18 mouse cellular contexts compared by ENCODE assay signal in the genomic region with DNA sequence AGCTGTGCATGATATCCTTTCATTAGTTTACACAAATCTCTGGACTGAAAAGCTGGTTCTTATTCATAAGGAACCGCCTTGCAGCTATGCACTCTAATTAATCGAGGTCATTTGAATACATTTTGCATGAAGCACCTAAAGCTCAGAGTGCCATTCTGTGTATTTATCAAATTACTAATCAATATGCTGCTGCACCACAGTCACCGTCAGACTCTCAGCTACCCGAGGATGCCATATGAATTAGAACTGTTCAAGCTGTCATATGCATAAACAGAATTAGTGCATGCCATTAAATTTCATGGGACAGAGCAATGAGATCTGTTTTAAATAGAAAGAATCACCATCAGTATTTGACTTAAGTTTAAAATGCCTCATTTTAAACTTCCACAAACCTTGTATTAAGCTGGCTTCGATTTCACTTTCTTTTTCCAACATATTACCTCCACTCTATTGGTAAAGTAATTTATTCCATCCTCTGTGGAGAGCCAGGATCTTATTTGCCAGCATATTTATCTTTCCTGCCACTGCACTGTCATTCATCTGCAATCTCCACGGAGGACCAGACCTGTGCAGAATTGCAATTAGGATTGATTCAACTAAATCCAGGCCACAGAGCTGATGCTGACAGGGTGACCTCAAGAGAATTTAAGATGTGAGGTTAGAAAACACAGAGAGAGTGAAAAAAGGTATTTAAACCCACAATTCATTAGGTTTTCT.
DNase-seq lines count a peak whose midpoint lies in the region; ATAC-seq and TF ChIP-seq lines count a peak whose summit lies in the region.
"Had no signal": no experiment of that assay in that cellular context is flagged by ENCODE, and none has a peak within 500 bp of the region (broad histone marks: within the 10 kb centered on the region; RNA-seq: fewer than 3 reads in every experiment).

No protein-coding gene starts in this region.

- no peak overlapping the region for H3K4me2 ChIP-seq in forebrain, embryonic 11.5 days (ENCODE audit: low read depth, low read length, severe bottlenecking)
- H3K4me2 ChIP-seq in forebrain, postnatal 0 days (ENCODE audit: low read depth), result no peak overlapping the region
- peak overlapping the region; percentile 14; the same call in 1 of the 2 replicates for H3K4me2 ChIP-seq in forebrain, embryonic 14.5 days (ENCODE audit: low read length)
- 0 out of 2 replicates have a peak overlapping the region, but pooled peaks have one; percentile 5 for H3K4me2 ChIP-seq in hindbrain, postnatal 0 days (ENCODE audit: low read depth, low read length)
- no peak overlapping the region for H3K4me2 ChIP-seq in neural tube, embryonic 13.5 days
- H3K4me2 ChIP-seq: embryonic facial prominence, embryonic 15.5 days; limb, embryonic 13.5 days had no signal

- no peak overlapping the region for H3K9ac ChIP-seq in forebrain, embryonic 11.5 days (ENCODE audit: low read length)
- no peak overlapping the region for H3K9ac ChIP-seq in forebrain, postnatal 0 days
- no peak overlapping the region for H3K9ac ChIP-seq in forebrain, embryonic 14.5 days (ENCODE audit: low read length)
- H3K9ac ChIP-seq in hindbrain, postnatal 0 days (replicated peaks; ENCODE audit: low read length), result no peak overlapping the region
- H3K9ac ChIP-seq in neural tube, embryonic 13.5 days, result no peak overlapping the region
- H3K9ac ChIP-seq: embryonic facial prominence, embryonic 15.5 days; limb, embryonic 13.5 days; liver, embryonic 14.5 days had no signal

- H3K4me1 ChIP-seq in forebrain, embryonic 11.5 days (replicated peaks; ENCODE audit: control insufficient read depth, insufficient read depth, low read length), result no peaks in the 10 kb centered on the region
- no peaks in the 10 kb centered on the region; the same call in 1 of the 2 replicates for H3K4me1 ChIP-seq in forebrain, postnatal 0 days (ENCODE audit: insufficient read depth)
- H3K4me1 ChIP-seq in forebrain, embryonic 14.5 days (ENCODE audit: control insufficient read depth, insufficient read depth, low read length), result 0 out of 2 replicates have a peak, but pooled peaks cover 3% of the 10 kb centered on the region
- H3K4me1 ChIP-seq in hindbrain, postnatal 0 days (ENCODE audit: insufficient read depth, low read length), result no peaks in the 10 kb centered on the region
- H3K4me1 ChIP-seq in neural tube, embryonic 13.5 days (replicated peaks), result peaks cover 8% of the 10 kb centered on the region
- H3K4me1 ChIP-seq: embryonic facial prominence, embryonic 15.5 days; limb, embryonic 13.5 days had no signal

- 48% methylated on average over 6 of the region's 6 CpGs for WGBS in forebrain, embryonic 11.5 days
- 10% methylated on average over 6 of the region's 6 CpGs for WGBS in forebrain, postnatal 0 days
- 13% methylated on average over 6 of the region's 6 CpGs for WGBS in forebrain, embryonic 14.5 days
- WGBS in hindbrain, postnatal 0 days, result 20% methylated on average over 6 of the region's 6 CpGs
- WGBS in neural tube, embryonic 13.5 days, result 28% methylated on average over 6 of the region's 6 CpGs

- no peak for DNase-seq in forebrain, embryonic 11.5 days (ENCODE audit: low spot score)
- no peak for DNase-seq in forebrain, postnatal 0 days
- DNase-seq in forebrain, embryonic 14.5 days (ENCODE audit: low spot score), result peak; percentile 48
- peak; percentile 48 for DNase-seq in hindbrain, postnatal 0 days (ENCODE audit: low spot score)
- no peak for DNase-seq in adrenal gland, postnatal 4 days (ENCODE audit: low spot score in 2 of 2)
- DNase-seq in layer of hippocampus, adult 9-11 months, result no peak
- no peak for DNase-seq in urinary bladder, postnatal 4 days (ENCODE audit: low spot score in 2 of 2)
- DNase-seq: adrenal gland, adult 8-10 months; cerebellum, adult 8-10 months; gastrocnemius, postnatal 36 days; kidney, adult 8-10 months; kidney, postnatal 36 days; thymus, postnatal 36 days had no signal

- H3K27ac ChIP-seq in forebrain, embryonic 11.5 days (ENCODE audit: low read depth, low read length), result no peak overlapping the region
- no peak overlapping the region for H3K27ac ChIP-seq in forebrain, postnatal 0 days (ENCODE audit: low read depth, low read length)
- H3K27ac ChIP-seq in forebrain, embryonic 14.5 days (ENCODE audit: low read depth, low read length), result 0 out of 2 replicates have a peak overlapping the region, but pooled peaks have one; percentile 33
- H3K27ac ChIP-seq in hindbrain, postnatal 0 days, result peak overlapping the region; percentile 48; the same call in 1 of the 2 replicates
- H3K27ac ChIP-seq in neural tube, embryonic 13.5 days (replicated peaks), result peak overlapping the region; percentile 69
- H3K27ac ChIP-seq: embryonic facial prominence, embryonic 15.5 days; limb, embryonic 13.5 days; liver, embryonic 14.5 days had no signal

- no peaks in the 10 kb centered on the region for H3K36me3 ChIP-seq in forebrain, embryonic 11.5 days (ENCODE audit: control insufficient read depth, insufficient read depth, low read length)
- H3K36me3 ChIP-seq in forebrain, postnatal 0 days (ENCODE audit: insufficient read depth), result no peaks in the 10 kb centered on the region
- H3K36me3 ChIP-seq in forebrain, embryonic 14.5 days (ENCODE audit: control insufficient read depth, insufficient read depth, low read length), result no peaks in the 10 kb centered on the region
- H3K36me3 ChIP-seq in hindbrain, postnatal 0 days (ENCODE audit: insufficient read depth, low read length), result no peaks in the 10 kb centered on the region
- no peaks in the 10 kb centered on the region for H3K36me3 ChIP-seq in neural tube, embryonic 13.5 days
- H3K36me3 ChIP-seq: embryonic facial prominence, embryonic 15.5 days; limb, embryonic 13.5 days had no signal

- ATAC-seq in forebrain, embryonic 11.5 days (replicated peaks; ENCODE audit: low FRiP score), result 0 out of 2 replicates have a peak, but pooled peaks have one; percentile 60
- no peak for ATAC-seq in forebrain, postnatal 0 days
- ATAC-seq in forebrain, embryonic 14.5 days, result peak; percentile 92
- peak; percentile 75 for ATAC-seq in hindbrain, postnatal 0 days
- peak; percentile 69; the same call in 1 of the 2 replicates for ATAC-seq in neural tube, embryonic 13.5 days (ENCODE audit: low read depth)

- no peaks in the 10 kb centered on the region for H3K9me3 ChIP-seq in forebrain, embryonic 11.5 days (ENCODE audit: control insufficient read depth, low read length)
- H3K9me3 ChIP-seq in forebrain, postnatal 0 days (ENCODE audit: low read length), result no peaks in the 10 kb centered on the region
- H3K9me3 ChIP-seq in forebrain, embryonic 14.5 days (replicated peaks; ENCODE audit: control insufficient read depth, low read length), result no peaks in the 10 kb centered on the region
- no peaks in the 10 kb centered on the region for H3K9me3 ChIP-seq in hindbrain, postnatal 0 days (ENCODE audit: low read length)
- no peaks in the 10 kb centered on the region for H3K9me3 ChIP-seq in neural tube, embryonic 13.5 days
- H3K9me3 ChIP-seq: embryonic facial prominence, embryonic 15.5 days; limb, embryonic 13.5 days had no signal

- H3K4me3 ChIP-seq in forebrain, embryonic 11.5 days (ENCODE audit: low read depth, low read length), result no peak overlapping the region
- no peak overlapping the region for H3K4me3 ChIP-seq in forebrain, postnatal 0 days (ENCODE audit: low read depth, low read length)
- H3K4me3 ChIP-seq in forebrain, embryonic 14.5 days (ENCODE audit: low read depth, low read length), result no peak overlapping the region
- no peak overlapping the region for H3K4me3 ChIP-seq in hindbrain, postnatal 0 days (ENCODE audit: low read length)
- H3K4me3 ChIP-seq in neural tube, embryonic 13.5 days, result no peak overlapping the region
- H3K4me3 ChIP-seq: embryonic facial prominence, embryonic 15.5 days; limb, embryonic 13.5 days; myocyte had no signal

- H3K27me3 ChIP-seq in forebrain, embryonic 11.5 days (ENCODE audit: control insufficient read depth, insufficient read depth, low read length), result no peaks in the 10 kb centered on the region
- no peaks in the 10 kb centered on the region for H3K27me3 ChIP-seq in forebrain, postnatal 0 days (ENCODE audit: insufficient read depth, low read length)
- no peaks in the 10 kb centered on the region for H3K27me3 ChIP-seq in forebrain, embryonic 14.5 days (replicated peaks; ENCODE audit: control insufficient read depth, insufficient read depth, low read length)
- no peaks in the 10 kb centered on the region for H3K27me3 ChIP-seq in hindbrain, postnatal 0 days (ENCODE audit: insufficient read depth, low read length)
- no peaks in the 10 kb centered on the region for H3K27me3 ChIP-seq in neural tube, embryonic 13.5 days
- H3K27me3 ChIP-seq: embryonic facial prominence, embryonic 15.5 days; limb, embryonic 13.5 days had no signal

- no peak for TF ChIP-seq CTCF in forebrain, postnatal 0 days (IDR thresholded peaks at IDR 0.05; ENCODE audit: low read depth)
- TF ChIP-seq CTCF in hindbrain, postnatal 0 days (IDR thresholded peaks at IDR 0.05; ENCODE audit: low read depth), result no peak

Comparison
In these comparisons a context has a peak if more than half of its experiments do, and no peak if none do; other contexts are left out.
1. DNase-seq: peak in forebrain, embryonic 14.5 days (single experiment) and hindbrain, postnatal 0 days (single experiment); none in forebrain, embryonic 11.5 days (single experiment), forebrain, postnatal 0 days (single experiment), adrenal gland, postnatal 4 days (0 of 2), layer of hippocampus, adult 9-11 months (single experiment) and urinary bladder, postnatal 4 days (0 of 2).
2. H3K27ac ChIP-seq: peak in forebrain, embryonic 14.5 days (single experiment), hindbrain, postnatal 0 days (single experiment) and neural tube, embryonic 13.5 days (single experiment); none in forebrain, embryonic 11.5 days (single experiment) and forebrain, postnatal 0 days (single experiment).
3. H3K4me2 ChIP-seq: peak in forebrain, embryonic 14.5 days (single experiment) and hindbrain, postnatal 0 days (single experiment); none in forebrain, embryonic 11.5 days (single experiment), forebrain, postnatal 0 days (single experiment) and neural tube, embryonic 13.5 days (single experiment).